Mouse (Mus musculus) lung, embryonic 16.5 days (tissue): ENCODE data around the gene Has3. TPM values are rescaled to one million over a fixed set of nuclear protein-coding genes. Genes with fewer than 3 reads are reported as not detected.

ENCODE experiments used
- ATAC-seq: fragments of 200-750 bp; cut with Nextera tagmentation; 2 replicates; pipeline ENCODE4 v1.8.0; 2017; ENCODE audit warnings: low read depth, mild to moderate bottlenecking, moderate library complexity
- H3K27ac ChIP-seq: fragments of 300-500 bp; sonication (generic); 2 replicates; pipeline ENCODE4 v1.5.1; 2014; ENCODE audit warnings: mild to moderate bottlenecking, control low read depth, low read length
- H3K27me3 ChIP-seq: fragments of 300-500 bp; sonication (generic); 2 replicates; pipeline ENCODE4 v1.6.1; 2014; ENCODE audit warnings: low read depth, low read length, mixed read lengths; ENCODE audit not compliant: control insufficient read depth, insufficient read depth
- H3K36me3 ChIP-seq: fragments of 300-500 bp; sonication (generic); 2 replicates; pipeline ENCODE4 v1.6.1; 2014; ENCODE audit warnings: low read length; ENCODE audit not compliant: control insufficient read depth, insufficient read depth
- H3K4me1 ChIP-seq: fragments of 300-500 bp; sonication (generic); replicated peaks from 2 replicates; pipeline ENCODE4 v1.6.1; 2014; ENCODE audit warnings: low read length, mixed read lengths; ENCODE audit not compliant: control insufficient read depth, insufficient read depth
- H3K4me2 ChIP-seq: fragments of 300-500 bp; sonication (generic); 2 replicates; pipeline ENCODE4 v1.6.1; 2014; ENCODE audit warnings: low read depth, low read length, control low read depth
- H3K4me3 ChIP-seq: fragments of 300-500 bp; sonication (generic); 2 replicates; pipeline ENCODE4 v1.5.1; 2014; ENCODE audit warnings: mild to moderate bottlenecking, low read length, control low read depth
- H3K9ac ChIP-seq: fragments of 300-500 bp; sonication (generic); 2 replicates; pipeline ENCODE4 v1.6.1; 2014; ENCODE audit warnings: low read length, control low read depth
- H3K9me3 ChIP-seq: fragments of 300-500 bp; sonication (generic); 2 replicates; pipeline ENCODE4 v1.6.1; 2016; ENCODE audit warnings: low read length; ENCODE audit not compliant: control insufficient read depth
- WGBS: fragments of 180-500 bp; shearing (Covaris S2); extraction: QIAGEN DNeasy Blood & Tissue Kit; methylation state at CpG from one replicate; pipeline ENCODE4 v1.1.7; 2014; 5-methylcytosine and 5-hydroxymethylcytosine counted together
- polyA plus RNA-seq: library from polyadenylated mRNA; unstranded; fragments of >200 nt; fragmentation: Nextera tagmentation; extraction: Ambion mirVana; gene quantifications from 2 replicates; pipeline ENCODE4 v1.2.1, GENCODE M21; 2015

The Has3 gene
- 0.23 and 0.24 TPM in 2 replicates for polyA plus RNA-seq

DNA sequence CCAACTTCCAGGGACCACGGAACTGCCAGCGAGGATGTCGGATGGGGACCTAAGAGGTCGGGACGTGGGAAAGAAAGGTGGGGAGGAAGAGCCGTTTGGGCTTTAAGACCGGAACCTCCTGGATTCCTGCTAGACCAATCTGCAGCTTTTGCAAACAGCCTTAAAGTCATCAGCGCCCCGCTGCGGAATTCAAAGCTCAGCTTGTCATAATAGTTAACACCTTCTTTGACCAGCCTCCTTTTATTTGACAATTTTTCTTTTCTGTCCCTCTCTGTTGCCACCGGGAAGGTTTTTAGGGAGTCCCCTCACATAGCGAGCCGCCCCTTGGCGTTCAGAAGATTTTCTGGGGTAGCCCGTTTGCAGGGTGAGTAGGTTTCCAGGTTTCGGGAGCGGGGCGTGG, at the start of gene Has3:
Gene Has3, plus strand, starts transcription at position 192 of the 400 bp plus-strand sequence.
- H3K27ac ChIP-seq: no peak within 1 kb of the TSS
- H3K4me3 ChIP-seq: peak within 1 kb of the TSS; percentile 62
- peak within 1 kb of the TSS; percentile 69 for H3K9ac ChIP-seq
- H3K4me2 ChIP-seq: peak within 1 kb of the TSS; percentile 99
- H3K9me3 ChIP-seq: no peaks in the 10 kb centered on the region
- no peaks in the 10 kb centered on the region; the same call in 1 of the 2 replicates for H3K36me3 ChIP-seq
- WGBS: 3% methylated on average over 18 of the region's 18 CpGs
- H3K4me1 ChIP-seq: peaks cover 25% of the 10 kb centered on the region
- no peak for ATAC-seq
- peaks cover 14% of the 10 kb centered on the region; the same call in 1 of the 2 replicates for H3K27me3 ChIP-seq

DNA sequence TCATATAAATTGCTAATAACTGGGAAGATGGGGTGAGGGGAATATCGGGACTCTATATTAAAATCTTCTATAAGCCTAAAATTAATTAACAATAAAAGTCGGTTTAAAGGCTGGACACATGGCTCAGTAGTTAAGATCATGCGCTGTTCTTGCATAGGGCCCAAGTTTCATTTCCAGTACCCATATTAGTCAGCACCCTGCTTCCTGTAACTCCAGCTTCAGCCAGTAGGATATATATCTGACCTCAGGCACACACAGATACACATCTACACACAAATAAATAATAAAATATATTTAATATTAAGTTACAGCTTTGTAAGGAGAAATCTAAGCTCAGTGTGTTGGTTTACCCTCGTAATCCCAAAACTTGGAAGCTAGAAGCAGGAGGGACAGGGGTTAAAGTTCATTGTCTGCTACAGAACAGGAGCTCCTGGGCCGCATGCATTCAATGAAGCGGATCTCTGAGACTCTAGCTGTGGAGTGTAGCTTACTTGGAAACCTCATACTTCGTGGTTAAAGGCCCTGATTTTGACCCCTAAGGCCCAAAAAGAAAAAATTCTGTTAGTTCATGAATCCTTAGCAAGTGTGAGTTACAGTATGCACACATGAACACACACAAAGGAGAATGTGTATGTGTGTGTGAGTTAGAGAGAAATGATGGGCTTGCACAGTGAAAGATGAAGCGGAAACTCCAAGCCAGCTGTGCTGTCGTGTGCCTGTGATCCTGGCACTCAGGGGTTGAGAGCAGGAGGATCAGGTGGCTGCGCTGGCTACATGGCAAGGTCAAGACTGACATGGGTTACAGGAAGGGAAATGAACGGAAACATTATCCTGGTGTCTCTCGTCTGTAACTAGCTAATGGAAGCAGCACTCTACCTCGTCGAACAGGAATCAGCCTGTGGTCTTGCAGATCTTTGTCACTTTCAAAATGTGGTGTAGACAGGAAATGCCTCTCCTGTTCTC, 49.2 kb upstream of the Has3 start:
- H3K9ac ChIP-seq: no peak overlapping the region
- no peak overlapping the region for H3K4me3 ChIP-seq
- 66% methylated on average over 14 of the region's 14 CpGs for WGBS
- no peak overlapping the region for H3K4me2 ChIP-seq
- H3K27me3 ChIP-seq: no peaks in the 10 kb centered on the region
- ATAC-seq: no peak
- no peak overlapping the region for H3K27ac ChIP-seq
- H3K4me1 ChIP-seq: peaks cover 11% of the 10 kb centered on the region; the same call in 1 of the 2 replicates
- H3K36me3 ChIP-seq: no peaks in the 10 kb centered on the region
- H3K9me3 ChIP-seq: no peaks in the 10 kb centered on the region

DNA sequence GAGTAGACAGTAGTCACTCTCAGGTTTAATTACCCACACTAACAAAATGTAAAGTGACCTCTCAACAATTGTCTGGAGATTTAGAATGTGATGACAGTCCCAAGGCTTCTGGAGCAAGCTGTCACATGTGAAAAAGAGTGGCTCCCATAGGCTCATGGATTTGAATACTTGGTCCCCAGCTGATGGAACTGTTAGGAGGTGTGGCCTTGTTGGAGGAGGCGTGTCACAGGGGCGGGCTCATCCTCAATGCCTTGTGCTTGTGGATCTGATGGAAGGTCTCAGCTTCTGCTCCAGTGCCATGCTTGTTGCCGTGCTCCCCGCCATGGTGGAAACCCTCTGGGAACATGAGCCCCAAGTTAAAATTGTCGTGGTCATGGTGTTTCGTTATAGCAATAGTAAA, 41.1 kb upstream of the Has3 start:
- WGBS: 82% methylated on average over 6 of the region's 6 CpGs
- Histone ChIP-seq H3K4me2 (no peak overlapping the region), H3K4me1 (no peaks in the 10 kb centered on the region), H3K4me3 (no peak overlapping the region), H3K9ac (no peak overlapping the region), H3K27me3 (no peaks in the 10 kb centered on the region), H3K27ac (no peak overlapping the region), H3K9me3 (no peaks in the 10 kb centered on the region), H3K36me3 (no peaks in the 10 kb centered on the region)
- ATAC-seq: no peak

DNA sequence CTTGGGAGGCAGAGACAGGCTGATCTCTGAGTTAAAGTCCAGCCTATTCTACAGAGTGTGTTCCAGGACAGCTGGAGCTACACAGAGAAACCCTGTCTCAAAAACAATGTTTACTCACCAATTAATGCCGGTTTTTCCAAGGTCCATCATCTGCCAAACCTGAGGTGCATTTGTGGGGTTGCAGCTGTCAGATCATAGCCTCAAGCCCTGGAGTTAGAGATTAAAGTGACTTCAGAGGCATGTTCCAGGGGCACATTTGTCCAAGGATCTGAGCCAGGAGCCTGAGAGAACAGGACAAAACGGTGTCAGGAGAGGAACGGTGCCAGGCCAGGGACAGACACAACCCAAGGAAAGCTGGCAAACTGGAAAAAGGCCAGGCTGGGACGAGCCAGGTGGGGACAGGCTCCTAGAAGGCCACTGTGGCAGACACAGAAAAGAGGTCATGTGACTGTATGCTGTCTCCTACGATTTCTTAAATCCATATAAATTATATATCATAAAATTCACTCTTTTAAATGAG, 40.5 kb upstream of the Has3 start:
- no peak for ATAC-seq
- WGBS: 71% methylated on average over 5 of the region's 5 CpGs

DNA sequence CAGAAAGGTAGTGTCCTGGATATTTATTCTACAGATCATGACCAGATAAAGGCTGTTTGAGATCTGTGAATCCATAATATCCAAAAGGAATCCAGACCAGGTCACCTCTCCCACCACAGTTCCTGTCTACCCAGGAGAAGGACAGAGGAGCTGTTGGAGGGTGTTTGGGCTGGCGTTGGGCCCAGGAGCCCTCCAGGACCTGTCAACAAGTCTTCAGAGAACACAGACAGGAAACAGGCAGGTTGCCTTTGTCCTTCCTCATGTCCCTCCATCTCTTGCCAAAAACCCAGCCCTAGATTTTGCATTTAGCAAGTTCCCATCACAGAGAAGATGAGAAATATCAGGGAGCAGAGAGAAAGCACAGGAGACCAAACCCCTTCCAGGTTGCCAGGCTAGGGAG, 35.1 kb upstream of the Has3 start:
- no peak overlapping the region for H3K27ac ChIP-seq
- no peak for ATAC-seq
- no peak overlapping the region for H3K4me3 ChIP-seq
- H3K4me2 ChIP-seq: no peak overlapping the region
- no peaks in the 10 kb centered on the region for H3K36me3 ChIP-seq
- H3K9me3 ChIP-seq: no peaks in the 10 kb centered on the region
- H3K4me1 ChIP-seq: no peaks in the 10 kb centered on the region; the same call in 1 of the 2 replicates
- no peaks in the 10 kb centered on the region for H3K27me3 ChIP-seq
- WGBS: 50% methylated on average over 1 of the region's 1 CpGs
- H3K9ac ChIP-seq: no peak overlapping the region

More for the DNA sequence above, 40.5 kb upstream of the Has3 start:
- H3K36me3 ChIP-seq: no peaks in the 10 kb centered on the region
- no peaks in the 10 kb centered on the region for H3K4me1 ChIP-seq
- no peak overlapping the region for H3K4me3 ChIP-seq
- H3K9ac ChIP-seq: no peak overlapping the region
- no peak overlapping the region for H3K4me2 ChIP-seq
- H3K27ac ChIP-seq: no peak overlapping the region
- H3K9me3 ChIP-seq: no peaks in the 10 kb centered on the region
- H3K27me3 ChIP-seq: no peaks in the 10 kb centered on the region

DNA sequence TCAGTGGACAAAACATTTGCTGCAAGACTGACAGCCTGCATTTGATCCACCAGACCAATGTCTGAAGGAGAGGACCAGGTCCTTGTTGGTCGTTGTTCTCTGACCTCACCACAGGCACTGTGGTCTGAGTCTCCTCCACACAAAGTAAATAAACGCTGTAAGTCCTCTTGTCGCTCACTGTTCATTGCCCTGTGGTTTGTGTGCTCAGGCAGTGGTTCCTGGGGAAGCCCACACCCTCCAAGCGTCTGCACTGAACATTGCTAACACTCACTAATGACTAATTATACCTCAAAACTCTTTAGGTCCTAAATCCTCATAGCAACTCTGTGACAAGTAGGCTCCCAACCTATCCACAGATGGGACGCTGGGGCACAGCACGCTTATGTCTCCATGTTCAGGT, 33.5 kb upstream of the Has3 start:
- no peak overlapping the region for H3K4me2 ChIP-seq
- no peak overlapping the region for H3K4me3 ChIP-seq
- WGBS: 46% methylated on average over 6 of the region's 6 CpGs
- no peaks in the 10 kb centered on the region for H3K27me3 ChIP-seq
- H3K27ac ChIP-seq: no peak overlapping the region
- 0 out of 2 replicates have a peak, but pooled peaks have one; percentile 31 for ATAC-seq
- no peaks in the 10 kb centered on the region for H3K9me3 ChIP-seq
- no peaks in the 10 kb centered on the region for H3K36me3 ChIP-seq
- no peak overlapping the region for H3K9ac ChIP-seq
- no peaks in the 10 kb centered on the region; the same call in 1 of the 2 replicates for H3K4me1 ChIP-seq

DNA sequence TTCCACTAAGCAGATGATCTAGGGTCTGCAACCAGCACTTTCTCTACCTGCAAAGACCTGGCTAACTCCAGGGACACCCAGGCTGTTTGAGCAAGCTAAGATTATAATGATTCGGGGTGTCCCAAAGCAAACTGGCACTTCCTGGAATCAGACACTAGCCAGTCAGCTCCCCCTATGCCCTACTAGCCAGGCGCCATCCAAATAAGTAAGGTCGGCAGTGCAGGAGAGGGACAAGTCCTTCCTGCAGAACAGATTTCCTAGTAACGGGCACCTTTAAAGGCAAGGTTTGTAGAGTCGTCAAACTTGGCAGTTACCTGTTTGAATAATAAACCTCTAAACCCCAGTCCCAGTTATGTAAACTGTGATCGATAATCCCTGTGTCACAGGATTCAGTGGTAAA, 31.2 kb upstream of the Has3 start:
- no peak for ATAC-seq
- no peak overlapping the region for H3K4me3 ChIP-seq
- WGBS: 61% methylated on average over 6 of the region's 6 CpGs
- H3K27ac ChIP-seq: no peak overlapping the region
- H3K36me3 ChIP-seq: no peaks in the 10 kb centered on the region
- no peaks in the 10 kb centered on the region for H3K27me3 ChIP-seq
- H3K4me1 ChIP-seq: no peaks in the 10 kb centered on the region; the same call in 1 of the 2 replicates
- no peaks in the 10 kb centered on the region for H3K9me3 ChIP-seq
- no peak overlapping the region for H3K9ac ChIP-seq
- H3K4me2 ChIP-seq: no peak overlapping the region

DNA sequence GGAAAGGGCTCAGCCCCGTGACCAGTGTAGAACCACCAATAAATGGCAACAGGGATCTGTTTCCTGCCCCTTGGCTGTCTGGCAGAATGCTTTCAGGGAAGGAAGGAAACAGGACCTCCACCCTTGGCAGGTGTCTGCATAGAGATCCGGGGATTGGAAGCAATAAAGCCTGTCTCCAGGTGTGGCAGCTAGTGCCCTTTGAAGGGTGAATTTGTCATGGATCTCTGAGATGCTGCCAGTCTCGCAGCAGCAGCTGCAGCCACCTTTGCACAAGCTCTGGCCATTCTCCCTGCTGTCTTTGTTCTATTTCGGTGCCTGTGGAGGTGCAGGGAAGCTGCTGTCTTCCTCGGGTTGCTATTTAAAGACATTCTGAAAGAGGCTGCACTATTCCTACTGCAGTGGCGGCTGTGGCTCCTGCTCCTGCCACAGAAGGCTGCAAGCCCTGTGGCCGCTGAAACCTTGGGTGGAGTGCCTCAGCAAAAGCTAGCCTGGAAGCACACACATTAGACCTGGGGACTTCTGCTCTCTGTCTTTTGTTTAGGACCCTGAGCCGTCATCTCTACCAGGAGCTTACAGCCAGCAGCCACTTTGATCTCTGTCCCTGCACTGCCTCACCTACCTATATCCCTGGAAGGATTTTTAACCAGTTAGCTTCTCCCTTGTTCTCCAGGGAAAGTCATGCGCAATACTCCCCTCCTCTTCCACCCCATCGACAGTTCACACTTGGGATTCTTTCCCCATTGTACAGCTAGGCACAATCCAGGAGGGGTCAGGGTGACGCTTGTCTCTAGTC, 30.6 kb upstream of the Has3 start:
- H3K9me3 ChIP-seq: no peaks in the 10 kb centered on the region
- no peaks in the 10 kb centered on the region for H3K27me3 ChIP-seq
- H3K4me1 ChIP-seq: no peaks in the 10 kb centered on the region; the same call in 1 of the 2 replicates
- H3K4me2 ChIP-seq: no peak overlapping the region
- H3K36me3 ChIP-seq: no peaks in the 10 kb centered on the region
- no peak for ATAC-seq
- peak overlapping the region; percentile 25; the same call in 1 of the 2 replicates for H3K27ac ChIP-seq
- no peak overlapping the region for H3K4me3 ChIP-seq
- no peak overlapping the region for H3K9ac ChIP-seq
- 43% methylated on average over 11 of the region's 11 CpGs for WGBS

DNA sequence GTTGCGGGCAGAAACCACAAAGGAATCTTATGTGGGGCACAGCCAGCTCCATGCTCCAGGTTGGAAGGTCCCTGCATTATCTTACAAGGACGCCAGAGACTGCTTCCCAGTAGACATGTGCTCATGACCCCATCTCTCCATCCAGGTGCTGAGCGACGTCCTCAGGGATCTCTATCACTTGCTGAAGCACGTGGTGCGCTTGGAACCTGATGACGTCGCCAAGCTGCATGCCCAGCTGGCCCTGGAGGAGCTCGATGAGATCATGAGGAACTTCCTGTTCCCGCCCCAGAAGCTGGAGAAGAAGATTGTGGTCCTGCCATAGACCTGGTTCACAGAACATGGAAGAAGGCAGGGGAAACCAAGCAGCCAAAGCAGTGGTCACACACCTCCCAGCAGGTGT, 20.0 kb upstream of the Has3 start:
- no peak for ATAC-seq
- H3K36me3 ChIP-seq: 0 out of 2 replicates have a peak, but pooled peaks cover 2% of the 10 kb centered on the region
- H3K27ac ChIP-seq: no peak overlapping the region
- 74% methylated on average over 10 of the region's 10 CpGs for WGBS
- H3K9me3 ChIP-seq: no peaks in the 10 kb centered on the region
- H3K4me2 ChIP-seq: no peak overlapping the region
- H3K9ac ChIP-seq: no peak overlapping the region
- H3K4me3 ChIP-seq: no peak overlapping the region
- H3K27me3 ChIP-seq: no peaks in the 10 kb centered on the region
- 0 out of 2 replicates have a peak, but pooled peaks cover 5% of the 10 kb centered on the region for H3K4me1 ChIP-seq
